Mouse (Mus musculus) MEL (cell line): Measurements from ENCODE around the gene Tead2.

ENCODE experiments used
- BHLHE40 ChIP-seq: IDR thresholded peaks from 2 replicates; pipeline ENCODE4 v1.6.1; 2012; ENCODE audit warnings: low read depth, mild to moderate bottlenecking, inconsistent platforms, low read length, improper control_type of control experiment, borderline replicate concordance
- CTCF ChIP-seq, 3 experiments: IDR thresholded peaks in 2 of 3; conservative IDR thresholded peaks in 1 of 3; 2 replicates each; pipeline ENCODE4 v1.5.1; 2011 to 2012; ENCODE audit warnings: low read length in 3 of 3, low read depth in 2 of 3, mild to moderate bottlenecking in 2 of 3, improper control_type of control experiment in 1 of 3, inconsistent platforms in 1 of 3, mixed read lengths in 1 of 3, moderate library complexity in 1 of 3; ENCODE audit not compliant: control insufficient read depth in 1 of 3, insufficient read depth in 1 of 3, poor library complexity in 1 of 3, severe bottlenecking in 1 of 3
- EP300 ChIP-seq, 2 experiments: IDR thresholded peaks; 2 replicates each; pipeline ENCODE4 v1.6.1; 2011; ENCODE audit warnings: improper control_type of control experiment in 2 of 2, low read length in 2 of 2, low read depth in 1 of 2, mild to moderate bottlenecking in 1 of 2
- GATA1 ChIP-seq: IDR thresholded peaks from 2 replicates; pipeline ENCODE4 v1.6.1; 2011; ENCODE audit warnings: low read depth, low read length, improper control_type of control experiment
- HCFC1 ChIP-seq: IDR thresholded peaks from 2 replicates; pipeline ENCODE4 v1.6.1; 2012; ENCODE audit warnings: low read depth, mild to moderate bottlenecking, inconsistent platforms, low read length, improper control_type of control experiment, moderate library complexity
- POLR2A ChIP-seq, 2 experiments: IDR thresholded peaks; 2 replicates each; pipeline ENCODE4 v1.6.1; 2011 to 2012; ENCODE audit warnings: low read length in 2 of 2, mild to moderate bottlenecking in 2 of 2, control low read depth in 1 of 2, improper control_type of control experiment in 1 of 2, low read depth in 1 of 2, moderate library complexity in 1 of 2; ENCODE audit not compliant: control insufficient read depth in 1 of 2, insufficient read depth in 1 of 2, poor library complexity in 1 of 2
- POLR2AphosphoS5 ChIP-seq: IDR thresholded peaks from 2 replicates; pipeline ENCODE4 v1.6.1; 2012; ENCODE audit warnings: low read depth, borderline replicate concordance, mild to moderate bottlenecking, inconsistent platforms, low read length, moderate library complexity, mixed read lengths
- SMC3 ChIP-seq: IDR thresholded peaks from 2 replicates; pipeline ENCODE4 v1.6.1; 2011; ENCODE audit warnings: low read depth, low read length, improper control_type of control experiment
- USF1 ChIP-seq: IDR thresholded peaks from 2 replicates; pipeline ENCODE4 v1.6.1; 2014; ENCODE audit warnings: low read depth, mild to moderate bottlenecking, inconsistent platforms, low read length, improper control_type of control experiment, moderate library complexity

GRCm38 (mm10) chr7:45240109-45240508 lies 24.6 kb downstream of the Tead2 start:
- TF ChIP-seq EP300 (IDR thresholded peaks at IDR 0.05; ENCODE audit: low read depth in 1 of 2, low read length in 2 of 2) = no peak
- no peak for TF ChIP-seq CTCF (IDR thresholded peaks at IDR 0.05 in 2 of 3, conservative IDR thresholded peaks at IDR 0.05 in 1 of 3; ENCODE audit: control insufficient read depth in 1 of 3, insufficient read depth in 1 of 3, low read depth in 2 of 3, low read length in 3 of 3, poor library complexity in 1 of 3, severe bottlenecking in 1 of 3)
- no peak for TF ChIP-seq POLR2AphosphoS5
- no peak for TF ChIP-seq POLR2A (IDR thresholded peaks at IDR 0.05; ENCODE audit: control insufficient read depth in 1 of 2, insufficient read depth in 1 of 2, low read depth in 1 of 2, low read length in 2 of 2, poor library complexity in 1 of 2)
- TF ChIP-seq BHLHE40 = no peak
- no peak for TF ChIP-seq GATA1
- TF ChIP-seq SMC3 = no peak
- no peak for TF ChIP-seq HCFC1
- no peak for TF ChIP-seq USF1
